Mouse (Mus musculus) liver, postnatal 0 days (tissue): ENCODE data around the gene Relb.

Experiments used
- CTCF ChIP-seq: sonication (generic); IDR thresholded peaks from 2 replicates; pipeline ENCODE4 v1.5.1; 2016; ENCODE audit warnings: antibody characterized with exemption, low read depth
- EP300 ChIP-seq: IDR thresholded peaks from 2 replicates; pipeline ENCODE4 v1.6.1; 2016; ENCODE audit warnings: antibody characterized with exemption, low read depth, mild to moderate bottlenecking

GRCm38 (mm10) chr7:19634591-19634990 is 5.4 kb upstream of the Relb start:
- no peak for TF ChIP-seq CTCF
- TF ChIP-seq EP300 = no peak
